Mouse (Mus musculus) stomach, postnatal 0 days (tissue): ENCODE results near the gene Abcc5.

Source experiments
- CTCF ChIP-seq: IDR thresholded peaks from 2 replicates; pipeline ENCODE4 v1.5.1; 2016; ENCODE audit warnings: antibody characterized with exemption, low read depth, mild to moderate bottlenecking, moderate library complexity
- EP300 ChIP-seq: optimal IDR thresholded peaks from 2 replicates; pipeline ENCODE3; 2016; ENCODE audit warnings: antibody characterized with exemption

DNA sequence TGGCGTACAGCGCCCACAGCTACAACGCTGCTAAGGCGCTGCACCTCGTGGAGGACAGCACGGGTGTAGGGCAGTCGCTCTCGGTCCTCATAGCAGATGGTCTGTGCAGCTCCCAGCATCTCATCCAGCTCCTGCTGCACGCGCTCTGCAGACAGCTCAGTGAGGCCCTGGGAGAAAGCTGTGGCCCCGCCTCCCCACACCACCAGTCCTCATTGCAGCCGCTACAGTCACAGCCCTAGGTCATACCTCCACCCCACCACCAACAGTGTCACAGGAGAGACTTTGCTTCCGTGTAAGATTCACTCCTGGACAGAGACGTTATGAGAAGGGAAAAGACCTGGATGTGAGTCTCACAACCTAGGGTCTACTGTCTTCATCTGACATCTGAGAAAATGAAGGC, 113.9 kb downstream of the Abcc5 start:
- no peak for TF ChIP-seq CTCF
- TF ChIP-seq EP300: no peak
